Mouse (Mus musculus): ENCODE measurements around the gene Ttbk2. TPM values are rescaled to one million over a fixed set of nuclear protein-coding genes. Genes with fewer than 3 reads are reported as not detected.

Ttbk2 gene
- polyA plus RNA-seq (2015; fragmentation: Nextera tagmentation; extraction: Ambion mirVana) = 10.7 and 12.3 TPM in 2 replicates

- Histone ChIP-seq H3K27me3 (no peaks in the 10 kb centered on the region), H3K9me3 (no peaks in the 10 kb centered on the region), H3K4me3 (peak within 1 kb of the TSS; percentile 90), H3K4me1 (replicated peaks) (peaks cover 22% of the 10 kb centered on the region), H3K9ac (peak within 1 kb of the TSS; percentile 92), H3K27ac (peak within 1 kb of the TSS; percentile 96), H3K36me3 (no peaks in the 10 kb centered on the region), H3K4me2 (peak within 1 kb of the TSS; percentile 73)
- under 1% methylated on average over 38 of the region's 39 CpGs for WGBS
- ATAC-seq (ENCODE audit: low FRiP score) = peak; percentile 100
Observed at GRCm38 (mm10) chr2:120850424-120851082, at the start of gene Ttbk2. Gene Ttbk2, minus strand, starts transcription at chr2:120850604.

DNA sequence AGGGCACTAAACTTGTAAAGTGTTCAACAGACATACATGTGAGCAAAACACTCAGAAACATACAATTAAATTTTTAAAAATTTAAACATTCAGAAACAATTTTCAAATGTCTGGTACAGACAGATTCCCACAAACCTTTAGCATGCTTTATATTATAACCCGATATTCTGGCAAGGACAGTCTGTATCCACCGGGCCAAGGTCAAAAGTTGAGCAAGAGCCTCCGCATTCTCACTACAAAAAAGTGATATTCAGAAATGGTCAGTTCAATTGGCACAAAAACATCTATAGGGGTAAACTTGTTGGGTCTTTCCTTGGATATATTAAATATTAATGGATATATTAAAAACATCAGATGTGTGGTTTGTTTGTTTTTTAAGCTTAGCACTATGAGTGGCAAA lies 46.0 kb upstream of the Ttbk2 start:
- Histone ChIP-seq H3K9me3 (no peaks in the 10 kb centered on the region), H3K4me3 (no peak overlapping the region), H3K36me3 (peaks cover 91% of the 10 kb centered on the region), H3K27ac (no peak overlapping the region), H3K4me1 (replicated peaks) (no peaks in the 10 kb centered on the region), H3K9ac (no peak overlapping the region), H3K27me3 (no peaks in the 10 kb centered on the region), H3K4me2 (no peak overlapping the region)
- 98% methylated on average over 3 of the region's 3 CpGs for WGBS
- ATAC-seq (ENCODE audit: low FRiP score) = no peak

DNA sequence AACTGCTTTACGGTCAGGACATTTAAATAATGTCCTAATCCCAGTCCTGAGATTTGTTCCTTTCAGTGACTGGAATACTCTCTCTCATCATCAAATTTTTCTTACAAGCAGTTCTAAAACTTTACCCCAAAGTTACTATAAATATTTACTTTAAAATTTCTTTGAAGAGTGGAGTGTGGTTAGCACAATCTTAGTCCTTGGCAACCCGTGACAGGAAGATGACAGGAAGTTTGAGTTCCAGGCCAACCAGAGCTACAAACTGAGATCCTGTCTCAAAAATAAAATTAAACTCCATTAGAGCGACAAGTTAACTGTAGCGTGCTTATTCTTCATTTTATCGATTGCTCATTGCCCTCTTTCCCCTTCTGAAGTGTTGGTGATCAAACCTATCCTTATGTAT lies 37.2 kb upstream of the Ttbk2 start:
- no peak overlapping the region for H3K4me3 ChIP-seq
- no peaks in the 10 kb centered on the region for H3K4me1 ChIP-seq (replicated peaks)
- peaks cover 66% of the 10 kb centered on the region for H3K36me3 ChIP-seq

GRCm38 (mm10) chr2:120873192-120873591 lies 22.8 kb upstream of the Ttbk2 start:
- Histone ChIP-seq H3K9me3 (no peaks in the 10 kb centered on the region), H3K27me3 (no peaks in the 10 kb centered on the region), H3K27ac (no peak overlapping the region), H3K9ac (no peak overlapping the region), H3K36me3 (peaks cover 73% of the 10 kb centered on the region), H3K4me3 (no peak overlapping the region), H3K4me1 (replicated peaks) (no peaks in the 10 kb centered on the region), H3K4me2 (no peak overlapping the region)
- WGBS = 86% methylated on average over 2 of the region's 2 CpGs
- ATAC-seq (ENCODE audit: low FRiP score) = no peak

More for the DNA sequence above, 37.2 kb upstream of the Ttbk2 start:
- ATAC-seq (ENCODE audit: low FRiP score) = no peak
- Histone ChIP-seq H3K27ac (no peak overlapping the region), H3K9ac (no peak overlapping the region), H3K9me3 (no peaks in the 10 kb centered on the region), H3K27me3 (no peaks in the 10 kb centered on the region), H3K4me2 (no peak overlapping the region)
- WGBS = 92% methylated on average over 5 of the region's 5 CpGs

- H3K9ac ChIP-seq = no peak overlapping the region
- ATAC-seq (ENCODE audit: low FRiP score) = no peak
- no peaks in the 10 kb centered on the region for H3K4me1 ChIP-seq (replicated peaks)
- H3K4me2 ChIP-seq = no peak overlapping the region
- H3K36me3 ChIP-seq = peaks cover 71% of the 10 kb centered on the region
- H3K9me3 ChIP-seq = no peaks in the 10 kb centered on the region
- H3K27me3 ChIP-seq = no peaks in the 10 kb centered on the region
- no peak overlapping the region for H3K4me3 ChIP-seq
- H3K27ac ChIP-seq = no peak overlapping the region
- 81% methylated on average over 9 of the region's 9 CpGs for WGBS
Observed at GRCm38 (mm10) chr2:120871447-120872336, 21.3 kb upstream of the Ttbk2 start.

GRCm38 (mm10) chr2:120867336-120867735 lies 16.9 kb upstream of the Ttbk2 start:
- H3K4me1 ChIP-seq (replicated peaks) = no peaks in the 10 kb centered on the region
- peaks cover 74% of the 10 kb centered on the region for H3K36me3 ChIP-seq

DNA sequence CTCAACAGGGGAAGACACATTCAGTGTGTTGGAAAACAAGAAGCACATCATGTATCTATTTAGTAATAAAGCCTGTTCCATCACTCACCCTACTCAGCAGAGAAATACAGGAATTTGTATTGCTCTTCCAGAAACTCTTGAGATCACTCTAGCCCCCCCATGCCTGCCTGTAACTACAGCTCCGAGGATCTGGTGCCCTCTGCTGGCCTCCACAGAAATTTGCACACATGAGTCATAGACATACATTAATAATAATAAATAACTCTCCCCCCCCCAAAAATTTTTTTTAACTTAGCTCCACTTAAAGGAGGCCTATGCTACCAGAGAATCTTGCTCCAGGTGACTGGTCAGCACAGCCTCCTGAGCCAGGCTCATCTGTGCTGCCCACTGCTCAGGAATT lies 16.2 kb upstream of the Ttbk2 start:
- whole genome bisulfite sequencing = 29% methylated on average over 1 of the region's 1 CpGs
- ATAC-seq (ENCODE audit: low FRiP score) = no peak

More at GRCm38 (mm10) chr2:120867336-120867735, 16.9 kb upstream of the Ttbk2 start:
- Histone ChIP-seq H3K4me2 (no peak overlapping the region), H3K27me3 (no peaks in the 10 kb centered on the region), H3K9me3 (no peaks in the 10 kb centered on the region), H3K4me3 (no peak overlapping the region), H3K9ac (no peak overlapping the region), H3K27ac (no peak overlapping the region)
- WGBS = 98% methylated on average over 5 of the region's 5 CpGs
- ATAC-seq (ENCODE audit: low FRiP score) = no peak

DNA sequence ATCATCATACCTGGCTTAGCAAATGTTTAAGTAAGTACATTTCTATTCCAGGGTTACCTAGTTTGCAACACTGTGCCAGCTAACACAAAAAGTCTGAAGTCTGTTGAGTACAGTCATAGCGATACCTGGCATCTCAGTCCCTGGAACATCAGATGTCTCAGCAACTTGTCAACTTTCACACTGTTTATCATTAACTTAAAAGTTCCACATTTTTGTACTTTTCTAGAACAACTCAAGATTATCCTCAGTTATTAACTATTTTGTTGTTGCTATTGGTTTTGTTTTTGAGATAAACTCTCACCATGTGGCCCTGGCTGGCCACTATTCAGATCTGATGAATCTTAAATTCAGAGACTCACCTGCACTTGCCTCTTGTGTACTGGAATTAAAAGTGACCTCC lies 13.0 kb upstream of the Ttbk2 start:
- H3K4me1 ChIP-seq (replicated peaks) = no peaks in the 10 kb centered on the region
- no peak overlapping the region for H3K4me3 ChIP-seq
- no peaks in the 10 kb centered on the region for H3K9me3 ChIP-seq
- peaks cover 68% of the 10 kb centered on the region for H3K36me3 ChIP-seq
- ATAC-seq (ENCODE audit: low FRiP score) = no peak
- WGBS = 100% methylated on average over 1 of the region's 1 CpGs
- no peak overlapping the region for H3K4me2 ChIP-seq
- no peak overlapping the region for H3K27ac ChIP-seq
- H3K9ac ChIP-seq = no peak overlapping the region
- H3K27me3 ChIP-seq = no peaks in the 10 kb centered on the region

More for the DNA sequence above, 16.2 kb upstream of the Ttbk2 start:
- no peak overlapping the region for H3K27ac ChIP-seq
- H3K4me3 ChIP-seq = no peak overlapping the region
- H3K27me3 ChIP-seq = no peaks in the 10 kb centered on the region
- no peaks in the 10 kb centered on the region for H3K9me3 ChIP-seq
- H3K4me1 ChIP-seq (replicated peaks) = no peaks in the 10 kb centered on the region
- no peak overlapping the region for H3K4me2 ChIP-seq
- H3K36me3 ChIP-seq = peaks cover 73% of the 10 kb centered on the region
- H3K9ac ChIP-seq = no peak overlapping the region

DNA sequence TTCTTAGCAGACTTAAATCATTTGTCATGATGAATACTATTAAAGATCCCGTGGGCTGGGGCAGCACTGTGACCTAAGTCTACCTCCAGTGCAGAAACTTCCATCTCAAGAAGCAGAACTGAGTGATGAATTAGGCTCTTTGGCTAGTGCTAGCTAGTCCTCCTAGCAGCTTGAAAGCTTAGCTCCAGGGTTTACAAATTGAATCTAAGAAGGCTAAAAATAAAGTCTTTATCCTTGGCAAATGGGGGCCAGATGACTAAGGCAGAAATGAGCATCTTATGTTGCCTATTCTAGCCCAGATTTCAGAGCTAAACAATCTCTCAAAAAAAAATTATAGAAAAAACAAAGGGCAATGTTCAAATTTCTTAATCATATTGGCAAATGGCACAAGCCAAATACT lies 10.3 kb upstream of the Ttbk2 start:
- no peak overlapping the region for H3K4me3 ChIP-seq
- no peak for ATAC-seq (ENCODE audit: low FRiP score)
- H3K36me3 ChIP-seq = peaks cover 50% of the 10 kb centered on the region
- no peak overlapping the region for H3K27ac ChIP-seq
- H3K9me3 ChIP-seq = no peaks in the 10 kb centered on the region
- no peaks in the 10 kb centered on the region for H3K27me3 ChIP-seq
- H3K9ac ChIP-seq = no peak overlapping the region
- no peak overlapping the region for H3K4me2 ChIP-seq
- 89% methylated on average over 1 of the region's 1 CpGs for WGBS
- H3K4me1 ChIP-seq (replicated peaks) = no peaks in the 10 kb centered on the region

- no peaks in the 10 kb centered on the region for H3K4me1 ChIP-seq (replicated peaks)
- no peak overlapping the region for H3K4me2 ChIP-seq
- no peaks in the 10 kb centered on the region for H3K27me3 ChIP-seq
- no peak overlapping the region for H3K27ac ChIP-seq
- no peaks in the 10 kb centered on the region for H3K9me3 ChIP-seq
- no peak for ATAC-seq (ENCODE audit: low FRiP score)
- 97% methylated on average over 3 of the region's 3 CpGs for WGBS
- H3K36me3 ChIP-seq = peaks cover 29% of the 10 kb centered on the region
- H3K9ac ChIP-seq = no peak overlapping the region
- H3K4me3 ChIP-seq = no peak overlapping the region
Observed at GRCm38 (mm10) chr2:120858131-120858530, 7.7 kb upstream of the Ttbk2 start.

DNA sequence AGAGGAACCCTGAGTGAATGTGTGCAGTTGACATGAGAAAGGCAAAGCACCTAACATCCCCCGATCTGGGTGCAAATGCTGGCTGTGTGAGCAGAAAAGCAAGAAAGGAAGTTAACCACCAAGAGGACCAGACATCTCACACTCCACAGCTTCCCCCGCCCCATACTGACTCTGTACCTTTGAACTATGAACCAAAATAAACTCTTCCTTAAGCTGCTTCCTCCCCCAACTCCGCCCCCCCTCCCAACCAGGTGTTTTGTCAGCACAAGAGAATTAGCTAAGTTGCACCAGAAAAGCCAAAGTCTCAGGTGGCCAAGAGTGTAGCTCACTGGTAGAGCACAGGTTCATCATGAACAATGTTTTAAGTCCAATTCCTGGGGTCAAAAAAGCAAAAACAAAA lies 2.7 kb upstream of the Ttbk2 start:
- Histone ChIP-seq H3K9ac (no peak overlapping the region), H3K9me3 (no peaks in the 10 kb centered on the region), H3K4me2 (no peak overlapping the region), H3K27ac (no peak overlapping the region), H3K4me1 (replicated peaks) (peaks cover 15% of the 10 kb centered on the region), H3K4me3 (no peak overlapping the region), H3K36me3 (no peaks in the 10 kb centered on the region), H3K27me3 (no peaks in the 10 kb centered on the region)
- no peak for ATAC-seq (ENCODE audit: low FRiP score)
- WGBS = 85% methylated on average over 3 of the region's 3 CpGs

- Histone ChIP-seq H3K4me2 (no peak overlapping the region), H3K9me3 (no peaks in the 10 kb centered on the region), H3K27ac (no peak overlapping the region), H3K9ac (no peak overlapping the region), H3K27me3 (no peaks in the 10 kb centered on the region), H3K4me3 (no peak overlapping the region), H3K36me3 (no peaks in the 10 kb centered on the region), H3K4me1 (replicated peaks) (peaks cover 20% of the 10 kb centered on the region)
- 49% methylated on average over 1 of the region's 1 CpGs for WGBS
- ATAC-seq (ENCODE audit: low FRiP score) = no peak
Observed at GRCm38 (mm10) chr2:120852626-120853025, 2.2 kb upstream of the Ttbk2 start.
